Mouse (Mus musculus): ENCODE measurements at regions not wholly inside any gene's neighbourhood (a gene's known extent, or its start where the extent isn't known, plus 50 kb on each side); places are given as distances from the start of the nearest gene placed in this dataset.

DNA sequence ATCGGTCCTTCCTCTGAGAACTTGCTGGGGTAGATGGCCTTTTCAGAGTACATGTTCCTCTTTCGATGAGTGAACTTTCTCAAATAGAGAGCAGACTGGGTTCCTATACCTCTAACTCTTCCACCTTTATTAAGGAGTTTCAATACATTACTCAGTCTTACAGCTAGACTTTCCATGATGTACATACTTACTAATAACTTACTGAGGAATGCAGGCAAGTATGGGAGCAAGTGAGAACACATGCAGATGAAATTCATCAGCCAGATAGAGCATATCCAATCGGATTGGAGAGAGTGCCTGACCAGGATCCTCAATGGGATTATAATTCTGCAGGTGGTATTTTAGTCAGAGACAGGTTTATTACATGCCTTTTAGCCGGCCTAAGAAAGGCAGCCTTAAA is 292.2 kb upstream of the Large1 start:
- POLR2A ChIA-PET: no interaction called here
- CTCF ChIA-PET: no interaction called here

DNA sequence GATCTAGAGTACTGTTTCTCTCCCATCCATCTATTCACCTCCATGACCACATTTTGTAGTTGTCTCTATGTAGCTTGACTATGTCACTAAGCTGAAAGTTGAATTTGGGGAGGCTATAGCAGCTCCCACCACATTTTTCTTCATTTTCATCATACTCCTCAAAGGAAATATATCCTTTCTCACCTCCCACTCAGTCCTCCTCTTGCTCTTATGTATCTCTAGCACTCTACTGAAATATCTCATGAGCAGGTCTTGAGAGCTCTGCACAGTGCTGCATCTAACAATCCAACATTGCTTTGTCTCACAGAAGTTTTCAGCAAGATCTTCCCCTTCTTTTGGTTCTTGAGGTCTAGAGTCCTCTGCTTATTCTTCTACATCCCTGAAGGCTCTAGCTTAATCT is 273.5 kb upstream of the Large1 start:
- CTCF ChIA-PET: no interaction called here
- POLR2A ChIA-PET: interaction anchor here in 1 of 4 experiments (1.0 to 1.3 kb wide), 2 partner anchors 11 to 13 kb away, joined by 3 to 4 read pairs; no protein-coding TSS in a partner anchor

DNA sequence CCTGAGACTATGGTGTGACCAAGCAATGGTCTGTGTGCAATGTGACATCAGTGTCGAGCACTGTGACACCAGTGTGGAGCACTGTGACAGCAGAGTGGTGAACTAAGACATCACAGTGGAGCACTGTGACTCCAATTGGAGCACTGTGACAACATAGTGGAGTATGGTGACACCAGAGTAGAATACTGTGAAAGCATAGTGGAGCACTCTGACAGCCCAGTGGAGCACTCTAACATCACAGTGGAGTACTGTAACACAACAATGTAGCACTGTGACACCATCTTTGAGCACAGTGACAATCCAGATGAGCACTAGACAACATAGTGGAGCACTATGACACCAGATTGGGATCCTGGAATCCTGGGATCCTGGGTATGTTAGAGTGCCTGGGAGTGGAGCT is 265.6 kb upstream of the Large1 start:
- POLR2A ChIA-PET: no interaction called here

DNA sequence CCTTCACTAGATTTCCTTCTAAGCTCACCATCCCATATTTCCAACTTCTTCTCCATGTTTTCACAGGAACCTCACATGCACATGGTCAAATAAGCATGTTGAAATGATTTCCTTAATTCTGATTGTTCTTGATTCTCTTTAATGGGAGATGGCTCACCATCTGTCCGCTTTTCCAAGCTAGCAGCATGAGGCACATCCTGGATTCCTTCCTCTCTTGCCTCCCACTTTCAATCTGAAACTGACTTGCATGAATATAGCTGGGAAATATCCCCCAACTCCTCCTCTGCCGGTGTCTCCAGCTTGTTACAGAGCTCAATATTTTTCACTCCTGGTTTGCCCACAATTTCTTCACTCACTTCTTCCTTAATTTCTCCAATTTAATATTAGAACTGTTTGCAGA is 261.3 kb upstream of the Large1 start:
- POLR2A ChIA-PET: interaction anchor here in 1 of 4 experiments (1.2 kb wide), 1 partner anchor 12 kb away, joined by 4 read pairs; no protein-coding TSS in a partner anchor
- CTCF ChIA-PET: no interaction called here

More for the DNA sequence above, 265.6 kb upstream of the Large1 start:
- CTCF ChIA-PET: no interaction called here

DNA sequence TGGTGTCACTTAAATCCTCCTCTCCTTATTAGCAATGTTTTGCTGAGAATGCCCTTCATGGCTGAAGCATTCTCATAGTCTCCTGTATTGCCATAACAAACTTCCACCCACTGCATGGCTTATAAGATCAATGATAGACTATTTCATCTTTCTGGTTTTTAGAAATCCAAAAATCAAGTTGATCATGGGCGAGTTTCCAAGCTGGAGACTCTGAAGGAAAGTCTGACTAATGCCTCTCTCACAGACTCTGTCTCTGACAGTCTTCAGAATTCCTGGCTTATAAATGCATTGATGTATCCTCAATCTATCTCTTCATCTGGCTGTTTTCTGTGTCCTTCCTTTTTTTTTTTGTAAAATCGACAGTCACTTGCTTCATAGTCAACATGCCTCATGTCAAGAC is 260.8 kb upstream of the Large1 start:
- POLR2A ChIA-PET: interaction anchor here in 1 of 4 experiments (1.2 kb wide), 1 partner anchor 12 kb away, joined by 4 read pairs; no protein-coding TSS in a partner anchor
- CTCF ChIA-PET: no interaction called here

DNA sequence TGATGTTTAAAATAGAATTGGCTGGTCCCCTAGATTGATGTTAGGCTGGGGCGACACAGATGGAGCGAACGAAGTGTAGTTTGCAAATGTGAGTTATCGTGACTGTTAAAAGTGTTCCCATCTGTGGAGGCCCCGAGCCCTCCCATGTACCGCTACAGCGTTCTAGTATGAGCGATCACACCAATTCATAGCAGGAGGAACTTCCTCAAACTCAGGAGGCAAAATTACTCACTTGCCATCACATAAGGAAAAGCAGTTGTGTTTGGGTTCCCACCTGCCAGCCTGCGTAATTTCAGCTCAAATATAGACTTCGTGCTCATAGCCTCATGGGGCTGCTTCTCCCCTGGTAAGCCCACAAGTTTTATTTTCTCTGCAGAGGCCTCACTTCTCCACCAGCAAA is 258.2 kb upstream of the Large1 start:
- POLR2A ChIA-PET: no interaction called here
- CTCF ChIA-PET: no interaction called here

DNA sequence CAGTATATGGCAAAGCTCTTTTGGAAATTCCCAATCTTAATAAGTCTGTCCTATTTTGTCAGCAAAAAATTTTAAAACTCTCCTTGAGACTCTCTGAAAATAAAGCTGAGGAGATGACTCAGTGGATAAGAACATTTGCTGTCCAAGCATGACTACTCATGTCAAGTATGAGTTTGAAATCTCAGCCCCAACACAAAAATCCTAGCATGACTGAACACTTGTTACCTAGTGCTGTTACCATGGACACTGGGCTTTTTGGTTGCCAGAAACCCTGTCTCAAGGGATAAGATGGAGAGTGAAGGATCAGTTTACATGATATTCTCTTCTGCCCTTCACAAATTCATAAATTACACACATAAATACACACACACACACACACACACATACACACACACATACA is 217.3 kb upstream of the Large1 start:
- ChIA-PET CTCF (no interaction called here), POLR2A (no interaction called here)

DNA sequence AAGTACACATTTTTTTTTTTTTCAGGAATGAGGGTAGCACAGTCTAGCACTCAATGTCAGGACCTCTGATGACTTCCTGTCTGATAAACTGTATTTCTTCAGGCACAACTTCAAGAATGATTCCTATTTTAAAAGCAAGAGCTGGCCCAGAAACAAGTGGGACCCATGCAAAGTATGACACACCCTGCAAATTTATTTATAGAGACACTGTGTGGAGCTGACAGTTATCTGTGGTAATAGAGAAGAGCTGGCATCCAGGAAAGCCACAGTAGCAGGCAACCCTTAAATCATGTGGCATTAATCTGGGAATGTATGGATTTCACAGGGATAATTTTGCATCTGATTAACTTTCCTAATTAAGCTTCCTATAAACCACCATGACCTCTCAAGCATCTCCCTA is 216.6 kb upstream of the Large1 start:
- CTCF ChIA-PET: no interaction called here
- POLR2A ChIA-PET: no interaction called here
